Mouse (Mus musculus): ENCODE results near the gene Mrpl4. TPM values are rescaled to one million over a fixed set of nuclear protein-coding genes. Genes with fewer than 3 reads are reported as not detected.

Gene Mrpl4
- polyA plus RNA-seq, 1 experiment from 2014 or later, result 169 TPM

DNA sequence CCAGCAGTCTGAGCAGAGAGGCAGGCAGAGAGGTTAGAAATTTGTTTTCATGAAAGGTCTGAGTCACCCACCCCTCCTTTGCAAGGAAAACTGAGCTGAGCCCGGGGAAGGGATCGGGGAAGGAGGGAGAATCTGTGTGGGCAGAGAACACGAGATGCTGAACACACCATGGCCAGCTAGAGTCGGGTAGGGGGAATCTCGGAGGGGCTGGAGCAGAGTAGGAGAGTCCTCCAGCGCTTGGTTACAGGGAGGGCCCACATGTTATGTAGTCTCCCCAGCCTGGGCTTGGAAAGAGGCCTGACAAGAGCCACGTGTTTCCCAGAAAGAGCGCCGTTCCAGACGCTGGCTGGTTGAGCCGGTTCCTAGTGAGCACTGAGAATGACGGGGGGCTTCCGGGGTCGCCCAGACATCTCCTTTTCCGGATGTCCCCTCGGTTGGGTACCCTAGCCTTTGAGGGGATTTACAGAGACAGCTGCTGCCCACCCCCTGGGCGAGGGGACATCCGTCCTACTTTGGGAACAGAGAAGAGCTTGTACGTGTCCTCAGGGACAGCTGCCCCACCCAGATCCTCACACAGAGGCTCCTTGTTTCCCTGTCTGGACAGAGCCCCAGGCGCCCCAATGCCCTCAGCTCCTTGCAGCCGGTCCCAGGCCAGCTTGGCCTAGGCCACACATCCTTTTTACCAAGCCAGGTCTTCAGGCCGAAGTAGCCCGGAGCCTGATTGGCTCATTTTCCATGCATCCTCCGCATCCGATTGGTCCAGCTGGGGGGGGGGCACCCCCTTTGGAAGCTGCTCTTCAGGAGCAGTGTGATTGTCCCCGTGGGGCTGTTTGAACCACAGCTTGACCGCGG lies 30.2 kb upstream of the Mrpl4 start:
- peak overlapping the region; percentile 89 for H3K27ac ChIP-seq (replicated peaks; ENCODE audit: low read depth, low read length)
- ATAC-seq (ENCODE audit: insufficient number of reproducible peaks, low FRiP score, low TSS enrichment, low read depth) (peak; percentile 36; the same call in 1 of the 2 replicates), DNase-seq (ENCODE audit: low spot score) (peak; percentile 63)
- H3K4me1 ChIP-seq (ENCODE audit: control insufficient read depth, insufficient read depth, low read length), result peaks cover 46% of the 10 kb centered on the region
- H3K27me3 ChIP-seq (ENCODE audit: control insufficient read depth, insufficient read depth, low read length), result no peaks in the 10 kb centered on the region
- peak overlapping the region; percentile 24 for H3K4me3 ChIP-seq (ENCODE audit: low read depth, low read length)
- peaks cover 3% of the 10 kb centered on the region; the same call in 1 of the 2 replicates for H3K36me3 ChIP-seq (ENCODE audit: control insufficient read depth, insufficient read depth, low read length)
- H3K9ac ChIP-seq (ENCODE audit: low read length), result peak overlapping the region; percentile 59
- H3K4me2 ChIP-seq (ENCODE audit: low read depth, severe bottlenecking), result peak overlapping the region; percentile 98
- no peaks in the 10 kb centered on the region for H3K9me3 ChIP-seq (ENCODE audit: control insufficient read depth, low read length)
- 25% methylated on average over 28 of the region's 28 CpGs for WGBS

DNA sequence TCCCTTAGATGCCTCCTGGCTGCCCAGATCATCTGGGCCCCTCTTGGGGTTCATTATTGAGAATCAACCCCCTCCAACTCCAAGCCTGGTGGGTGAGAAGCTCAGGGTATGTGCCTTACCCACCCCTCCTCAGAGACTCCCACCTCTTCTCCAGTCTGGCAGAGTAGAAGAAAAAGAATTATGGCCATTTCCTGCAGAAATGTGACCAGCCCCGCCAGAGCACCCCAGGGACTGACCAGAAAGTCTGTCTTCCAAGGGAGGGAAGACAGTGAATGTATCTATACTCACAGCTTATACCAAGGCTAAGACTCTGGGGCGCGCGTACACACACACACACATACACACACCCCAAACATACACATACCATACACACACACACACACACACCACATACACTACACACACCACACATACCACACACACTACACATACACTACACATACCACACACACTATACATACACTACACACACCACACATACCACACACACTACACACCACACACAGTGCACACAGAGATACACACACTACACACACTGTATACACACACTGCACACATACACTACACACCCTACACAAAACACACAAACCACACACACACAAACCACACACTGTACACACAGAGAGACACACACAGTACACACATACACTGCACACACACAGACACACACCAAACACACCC lies 29.4 kb upstream of the Mrpl4 start:
- Histone ChIP-seq H3K36me3 (ENCODE audit: control insufficient read depth, insufficient read depth, low read length) (no peaks in the 10 kb centered on the region; the same call in 1 of the 2 replicates), H3K4me2 (ENCODE audit: low read depth, severe bottlenecking) (peak overlapping the region; percentile 98), H3K4me3 (ENCODE audit: low read depth, low read length) (peak overlapping the region; percentile 24), H3K27me3 (ENCODE audit: control insufficient read depth, insufficient read depth, low read length) (no peaks in the 10 kb centered on the region), H3K4me1 (ENCODE audit: control insufficient read depth, insufficient read depth, low read length) (peaks cover 46% of the 10 kb centered on the region), H3K9me3 (ENCODE audit: control insufficient read depth, low read length) (no peaks in the 10 kb centered on the region), H3K27ac (replicated peaks; ENCODE audit: low read depth, low read length) (peak overlapping the region; percentile 89), H3K9ac (ENCODE audit: low read length) (peak overlapping the region; percentile 59; the same call in 1 of the 2 replicates)
- ATAC-seq (ENCODE audit: insufficient number of reproducible peaks, low FRiP score, low TSS enrichment, low read depth), result no peak
- 70% methylated on average over 4 of the region's 4 CpGs for WGBS
- DNase-seq (ENCODE audit: low spot score), result no peak

DNA sequence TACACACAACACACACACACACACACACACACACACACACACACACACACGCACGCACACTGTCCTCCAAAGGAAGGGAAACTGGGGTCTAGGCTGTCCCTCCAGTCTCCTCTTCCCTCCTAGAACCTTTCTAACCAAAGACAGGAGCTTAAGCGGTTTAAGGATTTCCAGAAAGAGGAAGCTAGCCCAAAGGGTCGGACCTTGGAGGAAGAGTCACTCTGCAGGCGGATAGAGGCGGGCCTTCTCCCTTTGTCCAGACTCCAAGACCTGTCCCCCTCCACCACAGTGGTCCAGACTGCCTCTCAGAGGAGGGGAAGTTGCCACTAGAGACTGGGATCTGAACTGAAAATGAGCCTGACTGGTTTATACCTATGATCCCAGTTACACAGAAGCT lies 28.9 kb upstream of the Mrpl4 start:
- DNase-seq (ENCODE audit: low spot score) (no peak), ATAC-seq (ENCODE audit: insufficient number of reproducible peaks, low FRiP score, low TSS enrichment, low read depth) (no peak)
- Histone ChIP-seq H3K4me1 (ENCODE audit: control insufficient read depth, insufficient read depth, low read length) (peaks cover 46% of the 10 kb centered on the region), H3K36me3 (ENCODE audit: control insufficient read depth, insufficient read depth, low read length) (no peaks in the 10 kb centered on the region; the same call in 1 of the 2 replicates), H3K27ac (replicated peaks; ENCODE audit: low read depth, low read length) (no peak overlapping the region), H3K9ac (ENCODE audit: low read length) (no peak overlapping the region), H3K27me3 (ENCODE audit: control insufficient read depth, insufficient read depth, low read length) (no peaks in the 10 kb centered on the region), H3K4me3 (ENCODE audit: low read depth, low read length) (peak overlapping the region; percentile 12; the same call in 1 of the 2 replicates), H3K9me3 (ENCODE audit: control insufficient read depth, low read length) (no peaks in the 10 kb centered on the region), H3K4me2 (ENCODE audit: low read depth, severe bottlenecking) (peak overlapping the region; percentile 98)
- 68% methylated on average over 6 of the region's 6 CpGs for WGBS

DNA sequence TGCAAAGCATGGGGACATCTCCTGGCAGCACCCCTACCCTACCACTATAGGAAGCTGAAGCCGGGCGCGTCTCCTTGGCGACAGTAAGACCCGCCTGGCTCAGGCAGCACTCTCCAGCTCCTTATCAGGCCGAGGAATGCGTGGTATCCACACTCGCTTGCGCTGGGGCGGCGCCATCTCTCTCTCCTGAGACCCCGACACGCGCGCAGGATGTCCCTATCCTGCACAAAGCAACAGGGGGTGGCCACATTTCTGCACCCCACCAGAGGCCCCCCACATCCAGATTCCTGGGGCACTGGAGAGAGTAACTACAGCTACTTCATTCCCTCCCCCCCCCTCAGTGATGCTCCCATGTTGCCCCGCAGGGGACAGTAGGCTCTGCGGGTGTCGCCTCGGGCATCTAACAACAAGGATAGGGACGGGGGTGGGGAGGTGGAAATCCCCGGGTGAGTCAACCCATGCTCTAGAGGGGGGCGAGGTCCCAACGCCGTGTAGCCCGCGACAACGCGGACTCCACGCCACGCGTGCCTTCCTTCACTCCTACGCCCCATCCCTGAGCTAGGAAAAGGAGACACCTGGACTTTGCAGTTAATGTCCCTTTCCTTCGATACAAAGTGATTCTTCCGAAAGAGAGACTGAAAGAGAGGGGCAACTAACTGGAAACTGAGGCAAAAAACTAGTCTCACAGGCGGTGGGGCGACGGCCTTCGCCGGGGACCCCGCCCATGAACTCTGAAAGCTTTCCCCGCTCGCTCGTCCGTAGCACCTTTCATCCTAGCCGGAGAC lies 26.9 kb upstream of the Mrpl4 start:
- Histone ChIP-seq H3K27ac (replicated peaks; ENCODE audit: low read depth, low read length) (peak overlapping the region; percentile 99), H3K4me2 (ENCODE audit: low read depth, severe bottlenecking) (peak overlapping the region; percentile 98), H3K4me3 (ENCODE audit: low read depth, low read length) (peak overlapping the region; percentile 92), H3K9me3 (ENCODE audit: control insufficient read depth, low read length) (no peaks in the 10 kb centered on the region), H3K27me3 (ENCODE audit: control insufficient read depth, insufficient read depth, low read length) (no peaks in the 10 kb centered on the region), H3K9ac (ENCODE audit: low read length) (peak overlapping the region; percentile 97), H3K4me1 (ENCODE audit: control insufficient read depth, insufficient read depth, low read length) (peaks cover 49% of the 10 kb centered on the region), H3K36me3 (ENCODE audit: control insufficient read depth, insufficient read depth, low read length) (no peaks in the 10 kb centered on the region)
- DNase-seq (ENCODE audit: low spot score), result peak; percentile 71
- WGBS, result under 1% methylated on average over 45 of the region's 45 CpGs
- no peak for ATAC-seq (ENCODE audit: insufficient number of reproducible peaks, low FRiP score, low TSS enrichment, low read depth)

DNA sequence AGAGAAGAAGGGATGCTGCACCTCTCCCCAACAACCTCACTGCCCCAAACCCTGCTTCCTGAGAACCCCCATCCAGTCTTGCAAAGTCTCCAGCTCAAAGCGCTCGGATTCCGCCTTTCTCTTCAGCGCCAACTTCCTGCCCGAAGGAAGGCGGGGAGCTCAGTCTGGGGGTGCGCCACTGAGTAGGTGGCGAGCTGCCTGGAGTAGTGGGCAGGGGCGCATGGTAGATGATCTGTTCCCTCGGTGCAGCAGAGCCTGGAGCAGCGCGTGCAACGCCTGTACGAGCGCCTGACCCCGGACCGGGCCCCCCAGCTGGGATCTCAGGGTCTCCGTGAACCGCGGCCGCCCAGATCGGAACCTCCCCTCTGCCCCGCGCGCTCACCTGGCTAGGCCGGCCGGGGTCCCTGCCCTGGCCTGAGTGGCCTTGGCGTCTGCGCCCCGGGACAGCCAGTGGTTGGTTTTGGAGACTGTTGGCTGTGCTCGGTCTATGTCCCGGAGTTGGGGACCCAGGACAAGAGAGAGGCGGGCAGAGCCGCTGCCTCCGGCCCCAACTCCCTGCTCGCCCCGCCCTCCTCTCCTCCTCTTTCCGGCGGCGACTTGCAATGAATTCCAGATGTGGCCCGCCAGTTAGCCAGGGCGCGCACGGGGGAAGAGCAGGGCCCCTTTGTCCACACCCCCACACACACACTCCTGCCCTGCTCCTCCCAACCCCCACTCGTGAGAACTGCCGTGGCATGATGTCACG lies 26.1 kb upstream of the Mrpl4 start, which contains the start of gene S1pr2:
S1pr2 (minus strand) TSS at position 566 of the 745 bp plus-strand sequence.
- Histone ChIP-seq H3K27me3 (ENCODE audit: control insufficient read depth, insufficient read depth, low read length) (no peaks in the 10 kb centered on the region), H3K4me1 (ENCODE audit: control insufficient read depth, insufficient read depth, low read length) (peaks cover 45% of the 10 kb centered on the region), H3K4me3 (ENCODE audit: low read depth, low read length) (peak within 1 kb of the TSS; percentile 92), H3K36me3 (ENCODE audit: control insufficient read depth, insufficient read depth, low read length) (no peaks in the 10 kb centered on the region), H3K4me2 (ENCODE audit: low read depth, severe bottlenecking) (peak within 1 kb of the TSS; percentile 98), H3K27ac (replicated peaks; ENCODE audit: low read depth, low read length) (peak within 1 kb of the TSS; percentile 99), H3K9ac (ENCODE audit: low read length) (peak within 1 kb of the TSS; percentile 97), H3K9me3 (ENCODE audit: control insufficient read depth, low read length) (no peaks in the 10 kb centered on the region)
- peak; percentile 98 for DNase-seq (ENCODE audit: low spot score)
- WGBS, result 0% methylated on average over 43 of the region's 47 CpGs
- peak; percentile 85 for ATAC-seq (ENCODE audit: insufficient number of reproducible peaks, low FRiP score, low TSS enrichment, low read depth)

DNA sequence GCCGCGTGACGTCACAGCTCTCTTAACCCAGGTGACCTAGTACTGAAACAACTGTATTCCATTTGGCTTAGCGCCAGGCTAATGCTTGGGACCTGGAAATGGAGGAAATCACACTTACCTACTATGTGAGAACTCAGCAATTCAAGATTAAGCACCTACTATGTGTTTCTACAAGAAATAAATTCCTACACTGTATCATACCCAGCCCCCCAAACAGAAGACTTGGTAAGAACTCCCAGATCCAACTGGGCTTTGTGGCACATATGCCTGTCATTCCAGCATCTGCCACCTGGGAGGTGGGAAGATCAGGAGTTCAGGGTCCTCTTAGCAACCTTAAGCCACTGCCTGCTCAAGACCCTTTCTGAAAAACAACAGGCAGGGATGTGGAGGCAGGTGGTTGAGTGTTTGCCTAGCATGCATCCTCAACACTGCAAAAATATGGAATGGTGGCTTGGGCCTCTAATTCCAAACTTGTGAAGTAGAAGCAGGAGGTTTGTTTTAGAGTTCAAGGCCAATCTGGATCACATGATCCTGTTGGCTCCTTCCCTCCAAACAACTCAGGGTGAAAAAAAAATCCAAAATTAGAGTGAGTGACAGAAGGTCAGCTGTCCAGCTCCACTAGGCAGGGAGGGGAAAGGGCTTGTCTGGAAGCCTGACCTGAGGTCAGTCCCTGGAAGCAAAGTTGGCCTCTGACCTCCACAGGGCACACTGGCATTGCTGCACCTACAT lies 25.4 kb upstream of the Mrpl4 start:
- Histone ChIP-seq H3K4me2 (ENCODE audit: low read depth, severe bottlenecking) (peak overlapping the region; percentile 98; the same call in 1 of the 2 replicates), H3K4me3 (ENCODE audit: low read depth, low read length) (peak overlapping the region; percentile 92), H3K36me3 (ENCODE audit: control insufficient read depth, insufficient read depth, low read length) (no peaks in the 10 kb centered on the region), H3K4me1 (ENCODE audit: control insufficient read depth, insufficient read depth, low read length) (peaks cover 39% of the 10 kb centered on the region), H3K27me3 (ENCODE audit: control insufficient read depth, insufficient read depth, low read length) (no peaks in the 10 kb centered on the region), H3K9ac (ENCODE audit: low read length) (peak overlapping the region; percentile 14), H3K27ac (replicated peaks; ENCODE audit: low read depth, low read length) (peak overlapping the region; percentile 99), H3K9me3 (ENCODE audit: control insufficient read depth, low read length) (no peaks in the 10 kb centered on the region)
- DNase-seq (ENCODE audit: low spot score) (no peak), ATAC-seq (ENCODE audit: insufficient number of reproducible peaks, low FRiP score, low TSS enrichment, low read depth) (peak; percentile 11; the same call in 1 of the 2 replicates)
- 2% methylated on average over 4 of the region's 4 CpGs for WGBS

DNA sequence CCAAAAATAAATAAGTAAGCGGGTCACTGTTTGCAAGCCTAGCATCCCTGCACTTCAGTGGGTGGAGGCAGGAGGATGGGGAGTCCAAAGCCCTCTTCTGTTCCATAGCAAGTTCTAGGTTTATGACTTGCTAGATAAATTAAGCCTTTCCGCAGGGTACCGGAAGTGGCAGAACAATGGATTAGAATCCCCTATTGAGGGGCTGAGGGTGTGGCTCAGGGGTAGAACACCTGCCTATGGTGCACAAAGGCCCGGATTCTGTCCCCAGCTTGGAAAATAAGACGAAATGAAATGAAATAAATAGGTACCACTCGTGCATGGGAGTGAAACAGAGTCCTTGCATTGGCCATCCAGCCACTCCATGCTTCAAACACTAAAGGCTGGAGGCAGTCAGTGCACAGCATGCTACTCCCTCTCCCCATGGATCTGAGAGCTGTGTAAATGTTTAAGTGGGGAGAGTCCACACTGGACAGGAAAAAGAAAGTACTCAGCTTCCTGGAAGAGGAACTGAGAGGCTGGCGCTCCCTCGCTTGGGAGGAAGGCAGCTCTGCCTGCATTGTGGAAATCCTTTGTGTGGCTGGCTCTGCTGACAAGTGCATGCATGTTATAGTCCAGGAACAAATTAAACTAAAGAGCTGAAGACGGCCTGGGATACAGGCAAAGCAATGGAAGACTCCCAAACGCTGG lies 24.0 kb upstream of the Mrpl4 start:
- ATAC-seq (ENCODE audit: insufficient number of reproducible peaks, low FRiP score, low TSS enrichment, low read depth), result no peak
- Histone ChIP-seq H3K36me3 (ENCODE audit: control insufficient read depth, insufficient read depth, low read length) (no peaks in the 10 kb centered on the region), H3K4me2 (ENCODE audit: low read depth, severe bottlenecking) (no peak overlapping the region), H3K9me3 (ENCODE audit: control insufficient read depth, low read length) (no peaks in the 10 kb centered on the region), H3K4me3 (ENCODE audit: low read depth, low read length) (no peak overlapping the region), H3K27ac (replicated peaks; ENCODE audit: low read depth, low read length) (no peak overlapping the region), H3K4me1 (ENCODE audit: control insufficient read depth, insufficient read depth, low read length) (peaks cover 25% of the 10 kb centered on the region), H3K27me3 (ENCODE audit: control insufficient read depth, insufficient read depth, low read length) (no peaks in the 10 kb centered on the region), H3K9ac (ENCODE audit: low read length) (no peak overlapping the region)
- DNase-seq (ENCODE audit: low spot score), result no peak
- WGBS, result 62% methylated on average over 10 of the region's 10 CpGs

Data from limb, embryonic 11.5 days (tissue).